Mouse (Mus musculus) CH12.LX (cell line): ENCODE measurements around the gene Chd4.

Source experiments
- EP300 ChIP-seq: IDR thresholded peaks from 2 replicates; pipeline ENCODE4 v1.6.1; 2011; ENCODE audit warnings: low read length, improper control_type of control experiment
- UBTF ChIP-seq: IDR thresholded peaks from 2 replicates; pipeline ENCODE4 v1.6.1; 2012; ENCODE audit warnings: low read depth, mild to moderate bottlenecking, inconsistent platforms, low read length, improper control_type of control experiment, moderate library complexity

DNA sequence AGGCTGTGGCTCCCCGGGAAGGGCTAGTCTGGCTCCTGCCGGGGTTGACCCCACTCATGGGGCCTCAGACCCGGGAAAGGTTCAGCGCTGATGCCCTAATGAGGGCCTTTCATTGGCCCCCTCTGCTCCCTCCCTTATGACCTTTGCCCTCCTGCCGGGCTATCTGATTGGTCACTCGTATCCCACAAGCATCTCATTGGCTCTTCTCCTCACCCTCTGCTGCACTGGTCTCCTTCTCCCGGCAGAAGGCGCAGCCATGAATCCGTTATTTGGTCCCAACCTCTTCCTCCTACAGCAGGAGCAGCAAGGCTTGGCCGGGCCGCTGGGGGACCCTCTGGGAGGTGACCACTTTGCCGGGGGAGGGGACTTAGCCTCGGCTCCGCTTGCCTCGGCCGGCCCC, 49.2 kb downstream of the Chd4 start, which contains the start of gene Iffo1:
- TF ChIP-seq UBTF, result no peak
- TF ChIP-seq EP300, result no peak
